Mouse (Mus musculus) liver, embryonic 16.5 days (tissue): ENCODE measurements around the gene Olfr97. TPM values are rescaled to one million over a fixed set of nuclear protein-coding genes. Genes with fewer than 3 reads are reported as not detected.
A peak's percentile ranks its signal among the peaks of the same experiment; 100 is the strongest.
"Not testable (repeated sequence)": the region's sequence is repeated elsewhere in the genome, so short reads cannot be mapped to it uniquely, and the experiment has no call there.

Experiments
- ATAC-seq: fragments of 200-750 bp; cut with Nextera tagmentation; 2 replicates; pipeline ENCODE4 v1.8.0; 2017; ENCODE audit warnings: low read depth, mild to moderate bottlenecking, moderate number of reproducible peaks, moderate library complexity
- H3K27ac ChIP-seq: fragments of 300-500 bp; sonication (generic); 2 replicates; pipeline ENCODE4 v1.5.1; 2014; ENCODE audit warnings: mild to moderate bottlenecking, low read length
- H3K27me3 ChIP-seq: fragments of 300-500 bp; sonication (generic); 2 replicates; pipeline ENCODE4 v1.6.1; 2014; ENCODE audit warnings: low read depth, low read length, mixed read lengths; ENCODE audit not compliant: control insufficient read depth, insufficient read depth
- H3K36me3 ChIP-seq: fragments of 300-500 bp; sonication (generic); 2 replicates; pipeline ENCODE4 v1.6.1; 2014; ENCODE audit warnings: mild to moderate bottlenecking; ENCODE audit not compliant: control insufficient read depth, insufficient read depth
- H3K4me1 ChIP-seq: fragments of 300-500 bp; sonication (generic); 2 replicates; pipeline ENCODE4 v1.6.1; 2014; ENCODE audit warnings: low read depth, low read length, mixed read lengths; ENCODE audit not compliant: control insufficient read depth
- H3K4me2 ChIP-seq: fragments of 300-500 bp; sonication (generic); 2 replicates; pipeline ENCODE4 v1.6.1; 2014; ENCODE audit warnings: low read depth, low read length, mixed read lengths
- H3K4me3 ChIP-seq: fragments of 300-500 bp; sonication (generic); 2 replicates; pipeline ENCODE4 v1.5.1; 2014; ENCODE audit warnings: low read depth, mild to moderate bottlenecking, low read length
- H3K9ac ChIP-seq: fragments of 300-500 bp; sonication (generic); 2 replicates; pipeline ENCODE4 v1.6.1; 2014; ENCODE audit warnings: low read depth, low read length
- H3K9me3 ChIP-seq: fragments of 300-500 bp; sonication (generic); replicated peaks from 2 replicates; pipeline ENCODE4 v1.6.1; 2016; ENCODE audit warnings: low read length; ENCODE audit not compliant: control insufficient read depth
- WGBS: fragments of 180-500 bp; shearing (Covaris S2); extraction: QIAGEN DNeasy Blood & Tissue Kit; methylation state at CpG from one replicate; pipeline ENCODE4 v1.1.7; 2014; ENCODE audit not compliant: insufficient replicate concordance; 5-methylcytosine and 5-hydroxymethylcytosine counted together
- polyA plus RNA-seq: library from polyadenylated mRNA; unstranded; fragments of >200 nt; fragmentation: Nextera tagmentation; extraction: Ambion mirVana; gene quantifications from 2 replicates; pipeline ENCODE4 v1.2.1, GENCODE M21; 2015

Gene Olfr97
- polyA plus RNA-seq, result not detected in 2 replicates

DNA sequence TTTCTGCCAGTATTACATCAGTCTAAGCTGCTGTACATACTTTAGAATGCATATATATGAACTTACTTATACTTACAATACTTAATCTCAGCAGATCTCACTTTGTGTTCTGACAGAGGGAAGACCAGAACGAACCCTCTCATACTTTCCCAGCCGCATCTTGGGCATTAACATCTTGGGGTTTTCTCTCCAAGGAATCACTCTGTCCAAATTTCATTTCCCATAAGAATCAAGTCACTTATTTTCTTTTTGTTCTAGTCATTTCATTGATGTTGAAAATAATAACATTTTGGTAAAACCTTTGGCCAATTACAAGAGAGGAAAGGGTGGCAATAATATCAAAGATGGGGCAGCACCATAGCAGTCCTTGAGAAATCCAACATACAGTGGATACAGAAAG, at the start of gene Olfr97:
Olfr97 (minus strand) TSS at position 101 of the 400 bp plus-strand sequence.
- not testable (repeated sequence) for H3K4me1 ChIP-seq, H3K9ac ChIP-seq, H3K4me3 ChIP-seq, H3K27ac ChIP-seq, H3K9me3 ChIP-seq, H3K36me3 ChIP-seq, ATAC-seq, H3K27me3 ChIP-seq, H3K4me2 ChIP-seq
- WGBS, result 64% methylated on average over 2 of the region's 2 CpGs

DNA sequence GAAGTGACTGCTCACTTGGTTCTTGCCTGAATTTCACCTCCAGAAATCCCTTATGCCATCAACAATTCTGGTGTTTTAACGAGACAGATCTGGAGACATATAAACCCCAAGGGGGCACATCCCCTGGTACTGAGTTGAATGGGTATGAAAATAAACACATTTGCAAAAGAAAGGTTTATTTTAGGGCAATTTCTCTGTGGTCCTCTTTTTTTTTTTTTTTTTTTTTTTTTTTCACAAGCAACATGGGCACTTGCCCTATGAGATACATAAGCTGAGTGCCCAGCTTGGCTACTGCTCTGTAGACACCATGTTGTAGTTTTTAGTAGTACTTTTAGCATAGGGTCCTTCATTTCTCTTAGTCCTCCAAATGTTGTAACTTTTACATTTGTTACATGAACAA, 46.2 kb upstream of the Olfr97 start, which contains the start of gene Olfr99:
Olfr99 (minus strand) TSS at position 101 of the 400 bp plus-strand sequence.
- Histone ChIP-seq H3K4me1 (no peaks in the 10 kb centered on the region), H3K9ac (no peak within 1 kb of the TSS), H3K4me3 (no peak within 1 kb of the TSS), H3K4me2 (no peak within 1 kb of the TSS), H3K27ac (no peak within 1 kb of the TSS), H3K9me3 (no peaks in the 10 kb centered on the region), H3K27me3 (no peaks in the 10 kb centered on the region), H3K36me3 (no peaks in the 10 kb centered on the region)
- ATAC-seq, result no peak
- WGBS, result 62% methylated on average over 1 of the region's 1 CpGs

DNA sequence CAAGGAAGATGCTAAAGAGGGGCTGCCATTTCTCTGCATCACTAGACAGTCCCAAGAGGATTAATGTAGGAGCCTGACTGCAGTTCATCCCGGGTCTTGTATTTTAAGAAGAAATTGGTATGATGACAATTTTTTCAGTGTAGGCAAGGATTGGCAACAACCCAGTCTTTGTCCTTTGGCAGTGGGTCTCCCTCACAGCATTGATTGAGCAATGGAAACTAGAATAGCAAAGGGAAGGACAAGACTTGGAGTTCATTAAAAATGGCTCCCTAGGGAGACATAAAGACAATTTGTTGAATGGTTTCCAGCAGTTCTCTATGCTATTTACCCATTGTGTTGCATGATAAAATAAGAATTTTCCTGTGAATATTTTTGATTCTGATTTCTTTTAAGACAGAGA, 43.2 kb upstream of the Olfr97 start:
- no peak overlapping the region for H3K27ac ChIP-seq
- H3K27me3 ChIP-seq, result no peaks in the 10 kb centered on the region
- no peaks in the 10 kb centered on the region for H3K36me3 ChIP-seq
- no peak for ATAC-seq
- no peak overlapping the region for H3K9ac ChIP-seq
- no peak overlapping the region for H3K4me3 ChIP-seq
- H3K4me2 ChIP-seq, result no peak overlapping the region
- no peaks in the 10 kb centered on the region for H3K9me3 ChIP-seq
- H3K4me1 ChIP-seq, result no peaks in the 10 kb centered on the region
- WGBS, result 56% methylated on average over 1 of the region's 1 CpGs

DNA sequence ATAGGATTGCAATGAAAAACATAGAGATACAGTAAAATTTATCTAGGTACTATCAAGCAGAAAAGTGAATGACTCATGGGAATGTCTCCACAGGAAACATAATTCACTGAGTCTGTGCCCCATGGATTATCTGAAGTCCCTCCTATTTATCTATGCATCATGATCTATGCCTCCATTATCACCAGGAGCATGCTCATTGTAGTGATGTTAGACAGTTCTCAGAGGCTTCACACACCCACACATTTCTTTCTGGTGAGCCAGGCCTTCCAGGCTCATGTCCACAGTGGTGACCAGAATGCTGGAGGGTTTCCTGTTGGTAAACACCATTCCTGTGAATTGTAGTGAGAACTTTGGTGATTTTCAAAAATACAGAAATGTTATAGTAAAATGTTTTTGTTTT, 39.4 kb upstream of the Olfr97 start:
- Histone ChIP-seq H3K9ac (no peak overlapping the region), H3K4me1 (no peaks in the 10 kb centered on the region), H3K4me3 (no peak overlapping the region), H3K4me2 (no peak overlapping the region), H3K36me3 (no peaks in the 10 kb centered on the region), H3K27me3 (no peaks in the 10 kb centered on the region), H3K27ac (no peak overlapping the region), H3K9me3 (no peaks in the 10 kb centered on the region)
- ATAC-seq, result no peak

DNA sequence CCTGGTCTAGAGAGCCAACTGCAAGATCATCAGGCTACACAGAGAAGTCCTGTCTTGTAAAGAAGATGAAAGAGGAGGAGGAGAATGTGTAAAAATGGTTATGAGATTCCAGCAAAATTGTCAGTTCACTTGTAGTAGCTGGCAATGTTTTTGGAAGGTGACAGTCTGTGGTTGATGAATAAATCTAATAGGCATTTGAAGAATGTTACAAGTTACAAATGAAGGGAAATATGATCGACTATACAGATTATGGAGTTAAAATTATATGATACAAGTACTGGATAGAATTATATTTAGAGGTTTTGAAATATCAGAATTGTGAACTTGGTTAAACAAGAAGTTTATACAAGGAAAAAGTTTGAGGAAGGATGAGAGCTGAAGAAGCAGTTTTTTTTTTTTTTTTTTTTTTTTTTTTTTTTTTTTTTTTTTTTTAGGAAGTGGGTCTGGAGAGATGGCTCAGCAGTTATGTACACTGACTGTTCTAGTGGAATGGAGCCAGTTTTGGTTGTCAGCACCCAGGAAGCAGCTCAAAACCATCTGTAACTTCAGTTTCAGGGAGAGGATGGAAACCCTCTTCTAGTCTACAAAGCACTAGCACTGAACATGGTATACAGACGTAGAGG, 38.6 kb upstream of the Olfr97 start:
- Histone ChIP-seq H3K27ac (no peak overlapping the region), H3K4me2 (no peak overlapping the region), H3K9ac (no peak overlapping the region), H3K36me3 (no peaks in the 10 kb centered on the region), H3K27me3 (no peaks in the 10 kb centered on the region), H3K9me3 (no peaks in the 10 kb centered on the region), H3K4me1 (no peaks in the 10 kb centered on the region; the same call in 1 of the 2 replicates), H3K4me3 (no peak overlapping the region)
- 48% methylated on average over 2 of the region's 2 CpGs for WGBS
- no peak for ATAC-seq

DNA sequence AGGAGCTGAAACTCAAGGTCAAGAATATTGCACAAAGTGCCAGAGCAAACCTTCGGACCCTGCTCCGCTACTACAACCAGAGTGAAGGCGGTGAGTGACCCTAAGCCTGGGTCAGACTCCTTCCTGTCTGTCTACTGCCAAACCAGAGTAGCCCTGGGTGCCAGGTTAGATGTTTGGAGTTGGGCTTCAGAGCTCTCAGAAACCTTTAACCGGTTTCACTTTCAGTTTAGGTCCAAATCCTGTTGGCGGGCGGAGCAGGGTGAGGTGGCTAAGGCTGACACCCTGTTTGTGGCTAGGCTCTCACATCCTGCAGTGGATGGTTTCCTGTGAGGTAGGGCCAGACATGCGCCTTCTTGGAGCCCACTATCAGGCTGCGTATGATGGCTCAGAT, 33.6 kb upstream of the Olfr97 start:
- Histone ChIP-seq H3K9ac (peak overlapping the region; percentile 41), H3K9me3 (no peaks in the 10 kb centered on the region), H3K4me3 (peak overlapping the region; percentile 67), H3K36me3 (no peaks in the 10 kb centered on the region), H3K27me3 (no peaks in the 10 kb centered on the region), H3K4me1 (no peaks in the 10 kb centered on the region; the same call in 1 of the 2 replicates), H3K4me2 (peak overlapping the region; percentile 78), H3K27ac (no peak overlapping the region)
- 14% methylated on average over 8 of the region's 8 CpGs for WGBS
- ATAC-seq, result peak; percentile 54

DNA sequence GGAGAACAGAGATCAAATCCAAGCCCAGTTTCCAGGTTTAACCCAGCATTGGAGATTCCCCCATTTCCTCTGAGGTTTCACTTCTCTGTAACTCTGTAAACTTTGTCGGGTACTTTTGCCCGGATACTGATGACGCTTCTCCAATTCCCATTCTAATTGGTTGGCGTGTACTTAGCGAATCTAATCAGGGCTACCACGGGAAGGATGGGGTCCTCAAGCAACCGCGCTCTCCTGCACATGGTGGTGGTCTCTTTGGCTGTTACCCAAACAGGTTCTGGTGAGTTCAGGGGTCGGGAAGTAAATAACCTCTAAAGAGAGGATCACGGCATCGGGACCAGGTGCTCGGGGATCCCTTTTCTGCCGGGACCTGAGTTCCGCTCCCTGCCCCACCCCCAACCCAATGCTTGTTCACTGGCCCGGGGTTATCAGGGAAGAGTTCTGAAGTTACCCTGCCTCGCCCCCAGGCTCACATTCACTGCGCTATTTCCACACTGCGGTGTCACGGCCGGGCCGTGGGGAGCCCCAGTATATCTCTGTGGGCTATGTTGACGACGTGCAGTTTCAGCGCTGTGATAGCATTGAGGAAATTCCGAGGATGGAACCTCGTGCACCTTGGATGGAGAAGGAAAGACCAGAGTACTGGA, 33.0 kb upstream of the Olfr97 start, which contains the start of gene H2-M3:
H2-M3 (plus strand) TSS at position 163 of the 644 bp plus-strand sequence.
- Histone ChIP-seq H3K4me3 (peak within 1 kb of the TSS; percentile 67), H3K27ac (no peak within 1 kb of the TSS), H3K9ac (peak within 1 kb of the TSS; percentile 41), H3K36me3 (no peaks in the 10 kb centered on the region), H3K27me3 (no peaks in the 10 kb centered on the region), H3K4me2 (peak within 1 kb of the TSS; percentile 78), H3K4me1 (no peaks in the 10 kb centered on the region; the same call in 1 of the 2 replicates), H3K9me3 (no peaks in the 10 kb centered on the region)
- ATAC-seq, result peak; percentile 80
- WGBS, result under 1% methylated on average over 26 of the region's 26 CpGs

DNA sequence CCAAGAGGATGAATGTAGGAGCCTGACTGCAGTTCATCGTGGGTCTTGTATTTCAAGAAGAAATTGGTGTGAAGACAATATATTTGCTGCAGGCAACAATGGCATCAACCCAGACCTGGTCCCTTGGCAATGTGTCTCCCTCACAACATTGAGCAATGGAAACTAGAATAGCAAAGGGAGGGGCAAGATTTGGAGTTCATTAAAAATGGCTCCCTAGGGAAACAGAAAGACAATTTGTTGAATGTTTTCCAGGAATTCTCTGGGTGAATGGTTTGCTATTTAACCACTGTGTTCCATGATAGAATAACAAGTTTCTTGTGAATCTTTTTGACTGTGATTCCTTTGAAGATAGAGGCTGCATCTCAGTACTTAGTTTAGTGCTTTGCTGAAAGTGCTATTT, 26.5 kb upstream of the Olfr97 start, which contains the start of gene Olfr98:
Olfr98 (minus strand) TSS at position 124 of the 400 bp plus-strand sequence.
- Histone ChIP-seq H3K27ac (no peak within 1 kb of the TSS), H3K9me3 (no peaks in the 10 kb centered on the region), H3K9ac (no peak within 1 kb of the TSS), H3K4me1 (no peaks in the 10 kb centered on the region), H3K4me3 (no peak within 1 kb of the TSS), H3K27me3 (no peaks in the 10 kb centered on the region), H3K36me3 (no peaks in the 10 kb centered on the region), H3K4me2 (no peak within 1 kb of the TSS)
- no peak for ATAC-seq
- WGBS, result 59% methylated on average over 1 of the region's 1 CpGs

DNA sequence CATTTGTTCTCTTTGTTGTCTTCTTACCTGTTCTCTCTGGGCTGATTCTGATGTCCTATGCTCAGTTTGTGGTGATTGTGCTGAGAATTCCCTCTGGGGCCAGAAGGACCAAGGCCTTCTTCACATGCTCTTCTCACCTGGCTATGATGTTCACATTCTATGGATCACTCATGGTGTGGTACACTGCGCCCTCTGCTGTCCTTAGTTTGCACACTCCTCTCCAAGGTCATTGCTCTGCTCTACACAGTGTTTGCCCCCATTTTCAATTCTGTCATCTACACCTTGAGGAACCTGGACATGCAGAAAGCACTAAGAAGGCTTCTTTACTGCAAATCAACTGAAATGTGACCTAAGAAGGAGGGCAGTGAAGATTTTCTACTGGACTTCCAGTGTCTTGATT, 13.4 kb upstream of the Olfr97 start:
- no peak overlapping the region for H3K4me3 ChIP-seq
- 3% methylated on average over 1 of the region's 1 CpGs for WGBS
- no peaks in the 10 kb centered on the region for H3K27me3 ChIP-seq
- H3K4me1 ChIP-seq, result no peaks in the 10 kb centered on the region
- H3K36me3 ChIP-seq, result no peaks in the 10 kb centered on the region
- H3K9ac ChIP-seq, result no peak overlapping the region
- no peaks in the 10 kb centered on the region for H3K9me3 ChIP-seq
- 0 out of 2 replicates have a peak, but pooled peaks have one; percentile 32 for ATAC-seq
- no peak overlapping the region for H3K4me2 ChIP-seq
- no peak overlapping the region for H3K27ac ChIP-seq
